Mouse (Mus musculus): Measurements from ENCODE around the gene Pafah1b2. TPM values are rescaled to one million over a fixed set of nuclear protein-coding genes. Genes with fewer than 3 reads are reported as not detected.

Gene Pafah1b2
- polyA plus RNA-seq, 1 experiment from 2014 or later: 161 TPM

- no peak for ATAC-seq (ENCODE audit: insufficient number of reproducible peaks, low FRiP score, low TSS enrichment, low read depth)
- Histone ChIP-seq H3K36me3 (peaks cover 86% of the 10 kb centered on the region), H3K4me3 (replicated peaks) (no peak overlapping the region), H3K4me1 (no peaks in the 10 kb centered on the region), H3K27me3 (no peaks in the 10 kb centered on the region), H3K27ac (replicated peaks) (no peak overlapping the region), H3K9me3 (replicated peaks) (no peaks in the 10 kb centered on the region), H3K4me2 (replicated peaks) (no peak overlapping the region), H3K9ac (no peak overlapping the region)
- WGBS: 81% methylated on average over 5 of the region's 5 CpGs
These were observed 95.2 kb downstream of the Pafah1b2 start for GRCm38 (mm10) chr9:45917041-45917934.

- H3K9me3 ChIP-seq (replicated peaks): no peaks in the 10 kb centered on the region
- H3K27ac ChIP-seq (replicated peaks): no peak overlapping the region
- peaks cover 88% of the 10 kb centered on the region for H3K36me3 ChIP-seq
- ATAC-seq (ENCODE audit: insufficient number of reproducible peaks, low FRiP score, low TSS enrichment, low read depth): no peak
- 92% methylated on average over 2 of the region's 2 CpGs for WGBS
- no peaks in the 10 kb centered on the region for H3K27me3 ChIP-seq
- no peaks in the 10 kb centered on the region for H3K4me1 ChIP-seq
- H3K4me2 ChIP-seq (replicated peaks): no peak overlapping the region
- no peak overlapping the region for H3K4me3 ChIP-seq (replicated peaks)
- no peak overlapping the region for H3K9ac ChIP-seq
These were observed 96.8 kb downstream of the Pafah1b2 start for GRCm38 (mm10) chr9:45915659-45916058.

Small RNA genes within 50 kb of the gene (microRNA-seq; reads per million reads assigned to microRNA genes)
- gene Mir7087 (ENCODE audit: borderline number of aligned reads): not detected

Other genes starting within 250 kb of the Pafah1b2 start
- gene Cep164, start 184.0 kb downstream of the Pafah1b2 start, polyA plus RNA-seq (2015; fragmentation: Nextera tagmentation; extraction: Ambion mirVana): 30.6 and 31.6 TPM in 2 replicates
- 42.7 and 43.0 TPM in 2 replicates for gene Bace1, start 174.1 kb downstream of the Pafah1b2 start, polyA plus RNA-seq (2015; fragmentation: Nextera tagmentation; extraction: Ambion mirVana)
- 22.9 and 24.6 TPM in 2 replicates for gene Pcsk7, start 106.2 kb downstream of the Pafah1b2 start, polyA plus RNA-seq (2015; fragmentation: Nextera tagmentation; extraction: Ambion mirVana)
- 49.4 and 52.1 TPM in 2 replicates for gene Rnf214, start 105.8 kb downstream of the Pafah1b2 start, polyA plus RNA-seq (2015; fragmentation: Nextera tagmentation; extraction: Ambion mirVana)
- gene Tagln, start 76.6 kb downstream of the Pafah1b2 start, polyA plus RNA-seq (2015; fragmentation: Nextera tagmentation; extraction: Ambion mirVana): 35.3 and 46.1 TPM in 2 replicates
- gene Sidt2, start 57.4 kb downstream of the Pafah1b2 start, polyA plus RNA-seq (2015; fragmentation: Nextera tagmentation; extraction: Ambion mirVana): 62.1 and 62.3 TPM in 2 replicates
- gene Sik3, start 130 bp upstream of the Pafah1b2 start, polyA plus RNA-seq (2015; fragmentation: Nextera tagmentation; extraction: Ambion mirVana): 15.1 and 16.2 TPM in 2 replicates
- gene Apoa1, start 215.9 kb upstream of the Pafah1b2 start, polyA plus RNA-seq (2015; fragmentation: Nextera tagmentation; extraction: Ambion mirVana): 1.2 and 2.1 TPM in 2 replicates
- not detected in 2 replicates for gene Apoc3, start 222.9 kb upstream of the Pafah1b2 start, polyA plus RNA-seq (2015; fragmentation: Nextera tagmentation; extraction: Ambion mirVana)
- 0.12 and 0.43 TPM in 2 replicates for gene Apoa4, start 228.0 kb upstream of the Pafah1b2 start, polyA plus RNA-seq (2015; fragmentation: Nextera tagmentation; extraction: Ambion mirVana)